Comparison of ENCODE assay signal across 18 mouse cellular contexts in the genomic region with DNA sequence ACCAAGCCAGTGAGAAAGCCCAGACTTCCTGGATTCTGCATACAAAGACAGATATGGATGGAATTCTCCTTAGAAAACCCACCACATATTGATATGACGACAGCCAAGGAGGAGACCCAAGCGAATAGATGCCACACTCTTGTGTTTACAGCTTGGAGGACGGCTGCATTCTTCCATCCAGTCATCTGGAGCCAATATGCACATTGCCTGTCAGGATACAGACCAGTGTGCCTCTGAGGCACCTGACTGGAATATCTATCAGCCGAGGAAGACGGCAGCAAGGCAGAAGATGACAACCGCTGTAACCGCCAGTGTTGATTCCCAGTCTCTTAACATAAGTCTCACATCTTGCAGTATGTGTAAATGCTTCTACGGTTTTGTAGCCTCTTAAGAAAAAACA.
"Had no signal": no experiment of that assay in that cellular context is flagged by ENCODE, and none has a peak within 500 bp of the region (broad histone marks: within the 10 kb centered on the region; RNA-seq: fewer than 3 reads in every experiment).

No protein-coding gene starts in this region.

- H3K27me3 ChIP-seq: limb, embryonic 13.5 days; liver, embryonic 12.5 days; liver, embryonic 15.5 days; lung, embryonic 15.5 days; megakaryocyte, embryonic 14.5 days; midbrain, embryonic 12.5 days had no signal

- ATAC-seq: liver, embryonic 12.5 days had no signal

- H3K4me3 ChIP-seq: layer of hippocampus, adult 2 months; limb, embryonic 10.5 days; limb, embryonic 13.5 days; liver, embryonic 12.5 days; liver, embryonic 15.5 days; lung, embryonic 15.5 days; megakaryocyte, embryonic 14.5 days; midbrain, embryonic 12.5 days had no signal

- DNase-seq: kidney, adult 2 months; kidney, postnatal 25 days; layer of hippocampus, adult 9-11 months; liver; lung, adult 18-20 months; lung, postnatal 10 days; lung, postnatal 36 days; thymus, adult 18-20 months; thymus, postnatal 36 days had no signal

- H3K4me1 ChIP-seq: limb, embryonic 10.5 days; limb, embryonic 13.5 days; liver, embryonic 15.5 days; lung, embryonic 15.5 days; midbrain, embryonic 12.5 days had no signal

- H3K27ac ChIP-seq: kidney, postnatal 0 days; layer of hippocampus, adult 2 months; limb, embryonic 10.5 days; limb, embryonic 13.5 days; liver, embryonic 12.5 days; liver, embryonic 15.5 days; lung, embryonic 15.5 days; midbrain, embryonic 12.5 days had no signal

- H3K4me2 ChIP-seq: limb, embryonic 13.5 days; liver, embryonic 12.5 days; liver, embryonic 15.5 days; lung, embryonic 15.5 days; midbrain, embryonic 12.5 days had no signal

- H3K9ac ChIP-seq: limb, embryonic 13.5 days; liver, embryonic 12.5 days; liver, embryonic 15.5 days; lung, embryonic 15.5 days; midbrain, embryonic 12.5 days had no signal

- H3K36me3 ChIP-seq: limb, embryonic 10.5 days; limb, embryonic 13.5 days; liver, embryonic 12.5 days; liver, embryonic 15.5 days; lung, embryonic 15.5 days; midbrain, embryonic 12.5 days had no signal

- H3K9me3 ChIP-seq: limb, embryonic 10.5 days; liver, embryonic 12.5 days; liver, embryonic 15.5 days; lung, embryonic 15.5 days; midbrain, embryonic 12.5 days had no signal
